ENCODE assay signal across 14 mouse cellular contexts in the genomic region with DNA sequence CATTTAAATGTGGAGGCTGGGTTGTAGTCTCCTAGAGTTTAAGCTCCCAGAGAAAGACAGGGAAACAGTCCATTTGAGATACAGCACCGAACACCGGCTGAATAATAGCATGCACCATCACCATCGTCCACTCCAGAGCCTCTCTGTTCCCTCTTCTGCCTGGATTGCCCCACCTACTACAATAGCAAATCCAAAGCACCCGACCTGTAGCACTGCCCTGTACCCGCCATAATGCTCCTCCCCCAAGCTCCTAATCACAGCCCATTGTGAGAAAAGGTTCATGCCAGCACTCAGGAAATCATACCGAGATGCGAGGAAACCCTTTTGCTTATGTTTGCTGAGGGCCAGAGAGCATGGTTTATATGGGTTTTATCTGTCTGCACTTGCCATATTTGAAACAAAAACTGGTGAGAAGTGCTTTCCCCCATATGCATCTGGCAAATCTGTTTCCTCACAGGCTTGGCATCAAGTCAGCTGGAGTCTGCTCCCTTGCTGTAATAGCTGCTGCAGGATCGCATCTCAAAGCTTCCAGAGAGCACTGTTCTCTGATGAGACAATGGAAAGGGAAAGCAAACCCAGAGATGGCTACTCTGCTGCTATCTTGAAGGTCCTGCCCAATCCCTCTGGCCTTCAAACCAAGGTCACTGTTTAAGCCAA.
DNase-seq lines count a peak whose midpoint lies in the region; ATAC-seq lines count a peak whose summit lies in the region.
"Had no signal": no experiment of that assay in that cellular context is flagged by ENCODE, and none has a peak within 500 bp of the region (broad histone marks: within the 10 kb centered on the region; RNA-seq: fewer than 3 reads in every experiment).

No protein-coding gene starts in this region.

- no peak for DNase-seq in forebrain, embryonic 11.5 days (ENCODE audit: low spot score)
- peak; percentile 26 to 38 for DNase-seq in left cerebral cortex, postnatal 14 days (ENCODE audit: low spot score in 2 of 2)
- no peak for DNase-seq in left cerebral cortex, postnatal 4 days
- peak; percentile 72 for DNase-seq in brain, adult 2 months (ENCODE audit: low read depth, low spot score)
- peak; percentile 38 for DNase-seq in right cerebral cortex, postnatal 25 days
- DNase-seq in thymus, adult 18-20 months: no peak
- DNase-seq in spleen, postnatal 4 days (ENCODE audit: low spot score in 2 of 2): no peak
- DNase-seq: adrenal gland, postnatal 25 days; cerebellum, adult 11-12 months; embryo, embryonic 11 days; kidney, postnatal 4 days had no signal

- intact Hi-C loops in left cerebral cortex, postnatal 14 days (cut with DNase I): loop anchor here (5.0 to 10.0 kb wide), 2 partner anchors 142 to 210 kb away; a partner anchor contains a TSS
- intact Hi-C loops in left cerebral cortex, postnatal 4 days (cut with DNase I): loop anchor here (5.0 to 10.0 kb wide), 2 partner anchors 142 to 405 kb away; a partner anchor contains a TSS

- H3K4me1 ChIP-seq in forebrain, embryonic 15.5 days: peaks cover 10% of the 10 kb centered on the region
- no peaks in the 10 kb centered on the region for H3K4me1 ChIP-seq in forebrain, embryonic 11.5 days (replicated peaks; ENCODE audit: control insufficient read depth, insufficient read depth, low read length)

- H3K27ac ChIP-seq in forebrain, embryonic 15.5 days (replicated peaks): no peak overlapping the region
- H3K27ac ChIP-seq in forebrain, embryonic 11.5 days (ENCODE audit: low read depth, low read length): no peak overlapping the region
- H3K27ac ChIP-seq: intestine, embryonic 15.5 days had no signal

- WGBS in forebrain, embryonic 15.5 days: 50% methylated on average over 8 of the region's 8 CpGs
- 64% methylated on average over 8 of the region's 8 CpGs for WGBS in forebrain, embryonic 11.5 days

- peak; percentile 39; the same call in 1 of the 2 replicates for ATAC-seq in forebrain, embryonic 15.5 days (replicated peaks)
- no peak for ATAC-seq in forebrain, embryonic 11.5 days (replicated peaks; ENCODE audit: low FRiP score)
- ATAC-seq: intestine, embryonic 15.5 days had no signal

- no peaks in the 10 kb centered on the region for H3K9me3 ChIP-seq in forebrain, embryonic 15.5 days
- H3K9me3 ChIP-seq in forebrain, embryonic 11.5 days (ENCODE audit: control insufficient read depth, low read length): no peaks in the 10 kb centered on the region; the same call in 1 of the 2 replicates
- H3K9me3 ChIP-seq: intestine, embryonic 15.5 days had no signal

- no peak overlapping the region for H3K9ac ChIP-seq in forebrain, embryonic 15.5 days (replicated peaks)
- no peak overlapping the region for H3K9ac ChIP-seq in forebrain, embryonic 11.5 days (ENCODE audit: low read length)
- H3K9ac ChIP-seq: intestine, embryonic 15.5 days had no signal

- no peak overlapping the region for H3K4me3 ChIP-seq in forebrain, embryonic 15.5 days
- H3K4me3 ChIP-seq in forebrain, embryonic 11.5 days (ENCODE audit: low read depth, low read length): no peak overlapping the region
- H3K4me3 ChIP-seq: intestine, embryonic 15.5 days; megakaryocyte, embryonic 14.5 days had no signal

- H3K27me3 ChIP-seq in forebrain, embryonic 15.5 days: no peaks in the 10 kb centered on the region
- H3K27me3 ChIP-seq in forebrain, embryonic 11.5 days (ENCODE audit: control insufficient read depth, insufficient read depth, low read length): no peaks in the 10 kb centered on the region
- H3K27me3 ChIP-seq: intestine, embryonic 15.5 days; megakaryocyte, embryonic 14.5 days had no signal

- no peak overlapping the region for H3K4me2 ChIP-seq in forebrain, embryonic 15.5 days (replicated peaks)
- H3K4me2 ChIP-seq in forebrain, embryonic 11.5 days (ENCODE audit: low read depth, low read length, severe bottlenecking): no peak overlapping the region
- H3K4me2 ChIP-seq: intestine, embryonic 15.5 days had no signal

- H3K36me3 ChIP-seq in forebrain, embryonic 15.5 days: no peaks in the 10 kb centered on the region
- no peaks in the 10 kb centered on the region for H3K36me3 ChIP-seq in forebrain, embryonic 11.5 days (ENCODE audit: control insufficient read depth, insufficient read depth, low read length)
- H3K36me3 ChIP-seq: intestine, embryonic 15.5 days had no signal

Comparison
In these comparisons a context has a peak if more than half of its experiments do, and no peak if none do; other contexts are left out.
1. DNase-seq: peak in left cerebral cortex, postnatal 14 days (2 of 2), brain, adult 2 months (single experiment) and right cerebral cortex, postnatal 25 days (single experiment); none in forebrain, embryonic 11.5 days (single experiment), left cerebral cortex, postnatal 4 days (single experiment), thymus, adult 18-20 months (0 of 2) and spleen, postnatal 4 days (0 of 2).